Mouse (Mus musculus) mammary gland, adult 2 months (tissue): ENCODE measurements around the gene Nkd2. TPM values are rescaled to one million over a fixed set of nuclear protein-coding genes. Genes with fewer than 3 reads are reported as not detected.

Experiments
- polyA plus RNA-seq: library from polyadenylated mRNA; depleted of rRNA; stranded (reverse); fragments of >200 nt; gene quantifications from 2 replicates; pipeline ENCODE4 v1.2.3, GENCODE M21; 2012; ENCODE audit warnings: low replicate concordance; rRNA removed

Gene Nkd2
- polyA plus RNA-seq = 9.9 and 10.4 TPM in 2 replicates

GRCm38 (mm10) chr13:73847465-73847836 lies at the start of gene Nkd2:
TSS of gene Nkd2 (minus strand) at chr13:73847631.

Other genes with a start within 250 kb of the Nkd2 start
- 116 and 203 TPM in 2 replicates for gene Clptm1l, start 243.6 kb downstream of the Nkd2 start, polyA plus RNA-seq
- 3.2 and 6.4 TPM in 2 replicates for gene Tert, start 220.7 kb downstream of the Nkd2 start, polyA plus RNA-seq
- 0.04 and 0.22 TPM in 2 replicates for gene Slc6a18, start 169.6 kb downstream of the Nkd2 start, polyA plus RNA-seq
- gene Slc6a19, start 142.8 kb downstream of the Nkd2 start, polyA plus RNA-seq = 2.1 and 2.8 TPM in 2 replicates
- 82.1 and 82.5 TPM in 2 replicates for gene Slc12a7, start 114.5 kb downstream of the Nkd2 start, polyA plus RNA-seq
- gene Trip13, start 90.2 kb upstream of the Nkd2 start, polyA plus RNA-seq = 0.56 and 0.60 TPM in 2 replicates
- gene Brd9, start 90.2 kb upstream of the Nkd2 start, polyA plus RNA-seq = 21.6 and 42.6 TPM in 2 replicates
- not detected in 2 replicates for gene Zdhhc11, start 116.2 kb upstream of the Nkd2 start, polyA plus RNA-seq
- 6.5 and 20.6 TPM in 2 replicates for gene Tppp, start 161.8 kb upstream of the Nkd2 start, polyA plus RNA-seq
- gene Cep72, start 214.7 kb upstream of the Nkd2 start, polyA plus RNA-seq = 1.2 and 2.3 TPM in 2 replicates